Mouse (Mus musculus) C2C12 (cell line): ENCODE data around the gene Hinfp. TPM values are rescaled to one million over a fixed set of nuclear protein-coding genes. Genes with fewer than 3 reads are reported as not detected.
"Not testable (repeated sequence)": the region's sequence is repeated elsewhere in the genome, so short reads cannot be mapped to it uniquely, and the experiment has no call there.

Source experiments
- H3K27me3 ChIP-seq: one replicate; pipeline ENCODE4 v1.6.1; 2011; ENCODE audit not compliant: control insufficient read depth, insufficient read depth, insufficient read length
- H3K36me3 ChIP-seq: one replicate; pipeline ENCODE4 v1.6.1; 2011; ENCODE audit not compliant: control insufficient read depth, insufficient read depth
- H3K4me3 ChIP-seq: one replicate; pipeline ENCODE4 v1.5.1; 2011; ENCODE audit warnings: mild to moderate bottlenecking, control low read depth; ENCODE audit not compliant: poor library complexity, insufficient read depth, severe bottlenecking
- H3K79me2 ChIP-seq: one replicate; pipeline ENCODE4 v1.6.1; 2011; ENCODE audit not compliant: control insufficient read depth, insufficient read depth
- H3K79me3 ChIP-seq: one replicate; pipeline ENCODE4 v1.6.1; 2011; ENCODE audit warnings: low read depth, control low read depth
- H3ac ChIP-seq: one replicate; pipeline ENCODE3; 2011; ENCODE audit warnings: low read depth; ENCODE audit not compliant: control insufficient read depth, insufficient read length
- CEBPB ChIP-seq: IDR thresholded peaks from one replicate; pipeline ENCODE4 v1.6.1; 2011; ENCODE audit warnings: low read depth, mild to moderate bottlenecking, control low read depth, moderate library complexity
- CTCF ChIP-seq: IDR thresholded peaks from one replicate; pipeline ENCODE4 v1.5.1; 2011; ENCODE audit not compliant: control insufficient read depth, insufficient read depth, insufficient read length
- FOSL1 ChIP-seq: IDR thresholded peaks from one replicate; pipeline ENCODE4 v1.8.0; 2011; ENCODE audit warnings: mild to moderate bottlenecking, low read length; ENCODE audit not compliant: poor library complexity, insufficient read depth, severe bottlenecking
- MAX ChIP-seq: IDR thresholded peaks from one replicate; pipeline ENCODE4 v1.6.1; 2011; ENCODE audit warnings: mild to moderate bottlenecking, control low read depth
- MYOD1 ChIP-seq: IDR thresholded peaks from one replicate; pipeline ENCODE4 v1.6.1; 2011; ENCODE audit warnings: low read depth; ENCODE audit not compliant: control insufficient read depth, insufficient read length
- MYOG ChIP-seq: IDR thresholded peaks from one replicate; pipeline ENCODE4 v1.6.1; 2011; ENCODE audit not compliant: control insufficient read depth, insufficient read length; ENCODE audit errors: extremely low read depth
- USF1 ChIP-seq: IDR thresholded peaks from one replicate; pipeline ENCODE4 v1.6.1; 2011; ENCODE audit warnings: low read depth, mild to moderate bottlenecking, control low read depth, moderate library complexity
- polyA plus RNA-seq: library from polyadenylated mRNA; unstranded; fragments of >200 nt; fragmentation: generic; extraction: Trizol; gene quantifications from one replicate; pipeline ENCODE4 v1.2.1, GENCODE M21; 2012; ENCODE audit warnings: missing spikeins

The Hinfp gene
- polyA plus RNA-seq, 1 experiment: 9.1 TPM

GRCm38 (mm10) chr9:44341487-44341886, 36.0 kb upstream of the Hinfp start:
- peaks cover 37% of the 10 kb centered on the region for H3K79me2 ChIP-seq
- H3K36me3 ChIP-seq: peaks cover 29% of the 10 kb centered on the region
- H3K27me3 ChIP-seq: no peaks in the 10 kb centered on the region
- H3K4me3 ChIP-seq: no peak overlapping the region
- TF ChIP-seq CEBPB (no peak), MAX (no peak), MYOD1 (no peak), FOSL1 (no peak), MYOG (no peak), USF1 (no peak), CTCF (no peak)
- no peak overlapping the region for H3ac ChIP-seq
- peaks cover 22% of the 10 kb centered on the region for H3K79me3 ChIP-seq

GRCm38 (mm10) chr9:44338574-44338973, 33.1 kb upstream of the Hinfp start:
- Histone ChIP-seq H3ac (no peak overlapping the region), H3K4me3 (no peak overlapping the region), H3K27me3 (no peaks in the 10 kb centered on the region), H3K36me3 (peaks cover 42% of the 10 kb centered on the region), H3K79me3 (peaks cover 35% of the 10 kb centered on the region), H3K79me2 (peaks cover 55% of the 10 kb centered on the region)
- TF ChIP-seq MYOD1 (no peak), CTCF (no peak), USF1 (no peak), MAX (no peak), FOSL1 (no peak), CEBPB (no peak), MYOG (no peak)

GRCm38 (mm10) chr9:44337436-44338169, 32.1 kb upstream of the Hinfp start:
- H3K79me3 ChIP-seq: peaks cover 30% of the 10 kb centered on the region
- H3K79me2 ChIP-seq: peaks cover 45% of the 10 kb centered on the region
- no peak overlapping the region for H3K4me3 ChIP-seq
- H3K27me3 ChIP-seq: no peaks in the 10 kb centered on the region
- TF ChIP-seq CTCF (no peak), USF1 (no peak), CEBPB (no peak), MAX (no peak), MYOD1 (no peak), MYOG (no peak), FOSL1 (no peak)
- peaks cover 51% of the 10 kb centered on the region for H3K36me3 ChIP-seq
- no peak overlapping the region for H3ac ChIP-seq

GRCm38 (mm10) chr9:44336964-44337363, 31.5 kb upstream of the Hinfp start:
- H3K27me3 ChIP-seq: no peaks in the 10 kb centered on the region
- peak overlapping the region; percentile 45 for H3ac ChIP-seq
- peaks cover 26% of the 10 kb centered on the region for H3K79me3 ChIP-seq
- peak overlapping the region; percentile 86 for H3K4me3 ChIP-seq
- H3K36me3 ChIP-seq: peaks cover 58% of the 10 kb centered on the region
- H3K79me2 ChIP-seq: peaks cover 39% of the 10 kb centered on the region
- no peak for TF ChIP-seq MYOD1
- TF ChIP-seq CEBPB: no peak
- TF ChIP-seq MAX: no peak
- no peak for TF ChIP-seq FOSL1
- TF ChIP-seq CTCF: no peak
- no peak for TF ChIP-seq MYOG
- TF ChIP-seq USF1: no peak

- peaks cover 62% of the 10 kb centered on the region for H3K36me3 ChIP-seq
- not testable (repeated sequence) for H3K27me3 ChIP-seq, H3ac ChIP-seq
- peaks cover 23% of the 10 kb centered on the region for H3K79me3 ChIP-seq
- H3K79me2 ChIP-seq: peaks cover 34% of the 10 kb centered on the region
- H3K4me3 ChIP-seq: peak overlapping the region; percentile 86
Observed at GRCm38 (mm10) chr9:44336513-44336912, 31.0 kb upstream of the Hinfp start.

- TF ChIP-seq CEBPB (no peak), MYOD1 (no peak), USF1 (no peak), CTCF (no peak), MAX (no peak), FOSL1 (no peak), MYOG (no peak)
- peaks cover 23% of the 10 kb centered on the region for H3K79me3 ChIP-seq
- H3ac ChIP-seq: peak overlapping the region; percentile 86
- peaks cover 66% of the 10 kb centered on the region for H3K36me3 ChIP-seq
- H3K79me2 ChIP-seq: peaks cover 34% of the 10 kb centered on the region
- no peaks in the 10 kb centered on the region for H3K27me3 ChIP-seq
- H3K4me3 ChIP-seq: peak overlapping the region; percentile 86
Observed at GRCm38 (mm10) chr9:44336093-44336406, 30.6 kb upstream of the Hinfp start.
